Mouse (Mus musculus): ENCODE measurements around the gene Kcnab1. TPM values are rescaled to one million over a fixed set of nuclear protein-coding genes. Genes with fewer than 3 reads are reported as not detected.
A peak's percentile ranks its signal among the peaks of the same experiment; 100 is the strongest.

The Kcnab1 gene
- polyA plus RNA-seq (2014; fragmentation: Nextera tagmentation; extraction: Ambion mirVana) = 6.2 and 6.4 TPM in 2 replicates

DNA sequence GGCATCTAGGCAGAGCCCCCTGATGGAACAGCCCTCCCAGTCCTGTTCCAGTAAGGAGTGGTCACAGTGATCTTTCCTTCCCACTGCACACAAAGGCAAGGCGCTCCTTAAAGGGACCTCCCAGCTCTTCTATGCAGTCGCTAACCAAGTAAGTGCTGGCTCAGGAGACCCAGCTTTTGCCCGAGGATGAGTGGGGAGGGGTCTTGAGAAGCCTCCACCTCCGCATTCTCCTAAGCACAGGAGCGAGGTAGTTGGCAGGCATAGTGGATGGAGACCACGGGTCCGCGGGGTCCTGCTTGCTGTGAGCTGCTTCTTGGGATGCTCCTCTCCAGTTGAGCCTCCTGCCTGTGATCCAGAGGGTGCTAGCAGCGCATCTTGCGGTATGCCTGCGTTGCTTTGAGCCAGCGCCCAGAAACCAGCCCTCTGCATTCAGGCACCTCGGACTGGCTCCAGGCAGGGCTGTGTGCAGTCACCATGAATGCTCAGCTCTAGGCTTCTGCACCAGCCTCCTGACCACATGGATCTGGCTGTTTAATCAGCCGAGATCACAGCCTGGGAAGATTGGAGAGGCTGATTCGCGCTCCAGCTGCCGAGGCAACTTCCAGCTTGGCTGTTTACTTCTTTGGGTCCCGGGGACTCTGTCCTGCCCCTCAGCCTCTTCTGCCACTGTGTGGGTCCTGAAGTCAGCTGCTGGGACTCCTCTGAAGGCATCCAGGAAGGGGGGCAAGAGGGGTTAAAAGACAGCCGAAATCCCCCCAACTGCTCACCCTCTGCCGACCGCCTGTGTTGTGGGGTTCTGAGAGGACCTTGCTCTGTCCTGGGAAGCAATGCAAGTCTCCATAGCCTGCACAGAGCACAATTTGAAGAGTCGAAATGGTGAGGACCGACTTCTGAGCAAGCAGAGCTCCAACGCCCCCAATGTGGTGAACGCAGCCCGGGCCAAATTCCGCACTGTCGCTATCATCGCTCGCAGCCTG, at the start of gene Kcnab1:
Gene Kcnab1 (plus strand): TSS at position 440 of the 977 bp plus-strand sequence.
- DNase-seq (peak; percentile 64), ATAC-seq (ENCODE audit: low FRiP score, low TSS enrichment) (peak; percentile 71; the same call in 1 of the 2 replicates)
- H3K9me3 ChIP-seq (ENCODE audit: control insufficient read depth, low read length) = no peaks in the 10 kb centered on the region
- H3K9ac ChIP-seq (replicated peaks; ENCODE audit: low read length) = peak within 1 kb of the TSS; percentile 60
- under 1% methylated on average over 30 of the region's 30 CpGs for WGBS
- H3K27me3 ChIP-seq (ENCODE audit: control insufficient read depth, insufficient read depth, low read length) = no peaks in the 10 kb centered on the region
- H3K4me2 ChIP-seq (ENCODE audit: low read length) = peak within 1 kb of the TSS; percentile 94
- H3K36me3 ChIP-seq (ENCODE audit: control insufficient read depth, insufficient read depth, low read length) = no peaks in the 10 kb centered on the region
- peaks cover 5% of the 10 kb centered on the region; the same call in 1 of the 2 replicates for H3K4me1 ChIP-seq (ENCODE audit: control insufficient read depth, insufficient read depth, low read length)
- peak within 1 kb of the TSS; percentile 47 for H3K4me3 ChIP-seq (replicated peaks; ENCODE audit: low read depth, low read length)
- H3K27ac ChIP-seq (replicated peaks; ENCODE audit: low read depth, low read length) = no peak within 1 kb of the TSS

DNA sequence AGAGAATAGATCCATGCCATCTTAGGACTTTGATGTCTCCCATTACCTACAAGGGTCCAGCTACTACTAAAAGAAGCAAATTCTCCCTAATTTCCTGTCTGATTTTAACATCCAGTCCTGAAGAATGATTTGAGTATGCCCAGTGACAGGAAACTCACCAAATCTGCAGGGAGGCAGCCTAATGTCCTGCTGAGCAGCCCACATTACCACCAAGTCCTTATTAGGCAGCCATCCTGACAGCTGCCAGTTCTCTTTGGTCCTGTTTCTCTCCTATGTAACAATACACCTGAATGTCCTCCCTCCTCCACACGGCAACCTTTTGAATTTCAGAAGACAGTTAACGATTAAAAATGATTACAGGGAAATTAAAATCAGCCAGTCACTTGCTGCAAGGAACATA, 20.9 kb upstream of the Kcnab1 start:
- H3K27ac ChIP-seq (replicated peaks; ENCODE audit: low read depth, low read length) = no peak overlapping the region
- no peak for ATAC-seq (ENCODE audit: low FRiP score, low TSS enrichment)
- H3K36me3 ChIP-seq (ENCODE audit: control insufficient read depth, insufficient read depth, low read length) = no peaks in the 10 kb centered on the region
- H3K9me3 ChIP-seq (ENCODE audit: control insufficient read depth, low read length) = no peaks in the 10 kb centered on the region
- no peaks in the 10 kb centered on the region for H3K27me3 ChIP-seq (ENCODE audit: control insufficient read depth, insufficient read depth, low read length)
- no peaks in the 10 kb centered on the region for H3K4me1 ChIP-seq (ENCODE audit: control insufficient read depth, insufficient read depth, low read length)
- no peak overlapping the region for H3K4me2 ChIP-seq (ENCODE audit: low read length)
- whole genome bisulfite sequencing = 84% methylated on average over 2 of the region's 2 CpGs
- no peak overlapping the region for H3K9ac ChIP-seq (replicated peaks; ENCODE audit: low read length)
- no peak for DNase-seq
- H3K4me3 ChIP-seq (replicated peaks; ENCODE audit: low read depth, low read length) = no peak overlapping the region

GRCm38 (mm10) chr3:65104117-65104516, 5.1 kb upstream of the Kcnab1 start:
- Histone ChIP-seq H3K27me3 (ENCODE audit: control insufficient read depth, insufficient read depth, low read length) (no peaks in the 10 kb centered on the region), H3K4me1 (ENCODE audit: control insufficient read depth, insufficient read depth, low read length) (no peaks in the 10 kb centered on the region), H3K27ac (replicated peaks; ENCODE audit: low read depth, low read length) (no peak overlapping the region), H3K4me3 (replicated peaks; ENCODE audit: low read depth, low read length) (no peak overlapping the region), H3K9me3 (ENCODE audit: control insufficient read depth, low read length) (no peaks in the 10 kb centered on the region), H3K36me3 (ENCODE audit: control insufficient read depth, insufficient read depth, low read length) (no peaks in the 10 kb centered on the region), H3K9ac (replicated peaks; ENCODE audit: low read length) (no peak overlapping the region), H3K4me2 (ENCODE audit: low read length) (no peak overlapping the region)
- 87% methylated on average over 6 of the region's 6 CpGs for WGBS
- DNase-seq (no peak), ATAC-seq (ENCODE audit: low FRiP score, low TSS enrichment) (no peak)

DNA sequence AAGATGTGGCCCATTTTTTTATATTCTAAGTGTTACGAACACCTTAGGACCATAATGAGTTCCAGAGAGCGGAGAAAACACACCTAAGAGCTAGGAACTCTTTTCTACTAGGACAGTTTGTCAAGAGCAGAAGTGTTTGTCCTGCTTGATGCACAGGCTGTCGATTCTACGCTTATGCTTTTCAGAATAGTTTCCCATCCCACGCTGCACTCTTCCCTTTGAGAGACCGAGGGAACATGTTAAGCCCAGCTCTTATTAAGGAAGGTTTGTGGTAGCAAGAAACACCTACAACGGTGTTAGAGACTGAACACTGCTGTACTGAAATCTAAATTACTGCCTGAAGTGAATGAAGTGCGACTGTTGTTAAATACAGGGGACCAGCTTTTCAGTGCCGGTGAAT, 1.0 kb downstream of the Kcnab1 start:
- no peaks in the 10 kb centered on the region for H3K27me3 ChIP-seq (ENCODE audit: control insufficient read depth, insufficient read depth, low read length)
- peaks cover 5% of the 10 kb centered on the region; the same call in 1 of the 2 replicates for H3K4me1 ChIP-seq (ENCODE audit: control insufficient read depth, insufficient read depth, low read length)
- no peak for DNase-seq
- 67% methylated on average over 9 of the region's 9 CpGs for WGBS
- no peaks in the 10 kb centered on the region for H3K9me3 ChIP-seq (ENCODE audit: control insufficient read depth, low read length)
- ATAC-seq (ENCODE audit: low FRiP score, low TSS enrichment) = no peak
- no peaks in the 10 kb centered on the region for H3K36me3 ChIP-seq (ENCODE audit: control insufficient read depth, insufficient read depth, low read length)
- peak overlapping the region; percentile 47 for H3K4me3 ChIP-seq (replicated peaks; ENCODE audit: low read depth, low read length)
- H3K9ac ChIP-seq (replicated peaks; ENCODE audit: low read length) = no peak overlapping the region; the same call in 1 of the 2 replicates
- H3K4me2 ChIP-seq (ENCODE audit: low read length) = peak overlapping the region; percentile 94
- H3K27ac ChIP-seq (replicated peaks; ENCODE audit: low read depth, low read length) = no peak overlapping the region

DNA sequence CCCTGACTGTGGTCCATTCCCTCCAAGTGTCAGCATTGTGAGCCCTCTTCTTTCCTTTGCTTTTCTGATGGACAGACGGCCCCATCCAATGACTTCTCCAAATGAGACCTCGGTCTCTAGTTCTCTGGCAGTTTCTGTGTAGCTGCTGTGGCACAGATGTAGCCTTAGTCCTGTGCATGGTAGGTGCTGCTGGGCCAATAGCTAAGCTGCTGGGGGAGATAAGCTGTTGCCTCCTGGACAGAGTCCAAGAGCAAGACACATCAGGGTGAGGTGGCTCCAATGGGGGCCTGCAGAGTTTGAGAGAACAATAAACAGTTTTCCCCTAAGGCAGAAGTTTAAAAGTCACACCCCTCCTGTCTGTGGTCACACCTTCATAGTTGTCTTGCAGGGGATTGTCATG, 2.0 kb downstream of the Kcnab1 start:
- Histone ChIP-seq H3K9me3 (ENCODE audit: control insufficient read depth, low read length) (no peaks in the 10 kb centered on the region), H3K4me1 (ENCODE audit: control insufficient read depth, insufficient read depth, low read length) (peaks cover 5% of the 10 kb centered on the region; the same call in 1 of the 2 replicates), H3K9ac (replicated peaks; ENCODE audit: low read length) (no peak overlapping the region), H3K27ac (replicated peaks; ENCODE audit: low read depth, low read length) (no peak overlapping the region), H3K4me3 (replicated peaks; ENCODE audit: low read depth, low read length) (no peak overlapping the region), H3K36me3 (ENCODE audit: control insufficient read depth, insufficient read depth, low read length) (no peaks in the 10 kb centered on the region), H3K4me2 (ENCODE audit: low read length) (no peak overlapping the region), H3K27me3 (ENCODE audit: control insufficient read depth, insufficient read depth, low read length) (no peaks in the 10 kb centered on the region)
- DNase-seq = no peak
- ATAC-seq (ENCODE audit: low FRiP score, low TSS enrichment) = no peak
- WGBS = 90% methylated on average over 2 of the region's 2 CpGs

- 92% methylated on average over 6 of the region's 6 CpGs for WGBS
- H3K9ac ChIP-seq (replicated peaks; ENCODE audit: low read length) = no peak overlapping the region
- ATAC-seq (ENCODE audit: low FRiP score, low TSS enrichment) = no peak
Observed at GRCm38 (mm10) chr3:65115164-65115563, 6.0 kb downstream of the Kcnab1 start.

DNA sequence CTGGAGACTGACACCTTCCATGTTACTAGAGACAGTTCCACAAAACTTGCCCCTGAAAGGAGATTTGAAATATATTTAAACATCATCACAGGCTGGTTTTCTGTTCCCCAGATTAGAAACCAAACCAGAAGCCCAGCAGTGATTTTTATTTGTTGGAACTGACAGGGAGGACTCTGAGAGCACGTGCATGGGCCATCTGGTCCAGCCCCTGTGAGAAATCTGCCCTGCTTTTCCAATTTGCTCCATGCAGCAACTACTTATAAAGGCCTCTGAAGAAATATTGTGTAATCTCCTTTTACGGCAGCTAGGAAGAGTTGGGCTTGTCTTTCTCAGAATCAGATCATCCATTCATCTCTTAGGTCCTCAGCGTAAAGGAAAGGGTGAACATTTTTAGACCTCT, 7.8 kb downstream of the Kcnab1 start:
- ATAC-seq (ENCODE audit: low FRiP score, low TSS enrichment) (no peak), DNase-seq (no peak)
- Histone ChIP-seq H3K9me3 (ENCODE audit: control insufficient read depth, low read length) (no peaks in the 10 kb centered on the region), H3K4me3 (replicated peaks; ENCODE audit: low read depth, low read length) (no peak overlapping the region), H3K4me2 (ENCODE audit: low read length) (no peak overlapping the region), H3K27me3 (ENCODE audit: control insufficient read depth, insufficient read depth, low read length) (no peaks in the 10 kb centered on the region), H3K4me1 (ENCODE audit: control insufficient read depth, insufficient read depth, low read length) (no peaks in the 10 kb centered on the region), H3K27ac (replicated peaks; ENCODE audit: low read depth, low read length) (no peak overlapping the region), H3K9ac (replicated peaks; ENCODE audit: low read length) (no peak overlapping the region), H3K36me3 (ENCODE audit: control insufficient read depth, insufficient read depth, low read length) (no peaks in the 10 kb centered on the region)
- 75% methylated on average over 3 of the region's 3 CpGs for WGBS

More at GRCm38 (mm10) chr3:65115164-65115563, 6.0 kb downstream of the Kcnab1 start:
- Histone ChIP-seq H3K27me3 (ENCODE audit: control insufficient read depth, insufficient read depth, low read length) (no peaks in the 10 kb centered on the region), H3K4me2 (ENCODE audit: low read length) (no peak overlapping the region), H3K27ac (replicated peaks; ENCODE audit: low read depth, low read length) (no peak overlapping the region), H3K9me3 (ENCODE audit: control insufficient read depth, low read length) (no peaks in the 10 kb centered on the region), H3K4me1 (ENCODE audit: control insufficient read depth, insufficient read depth, low read length) (no peaks in the 10 kb centered on the region; the same call in 1 of the 2 replicates), H3K4me3 (replicated peaks; ENCODE audit: low read depth, low read length) (no peak overlapping the region), H3K36me3 (ENCODE audit: control insufficient read depth, insufficient read depth, low read length) (no peaks in the 10 kb centered on the region)
- DNase-seq = no peak

DNA sequence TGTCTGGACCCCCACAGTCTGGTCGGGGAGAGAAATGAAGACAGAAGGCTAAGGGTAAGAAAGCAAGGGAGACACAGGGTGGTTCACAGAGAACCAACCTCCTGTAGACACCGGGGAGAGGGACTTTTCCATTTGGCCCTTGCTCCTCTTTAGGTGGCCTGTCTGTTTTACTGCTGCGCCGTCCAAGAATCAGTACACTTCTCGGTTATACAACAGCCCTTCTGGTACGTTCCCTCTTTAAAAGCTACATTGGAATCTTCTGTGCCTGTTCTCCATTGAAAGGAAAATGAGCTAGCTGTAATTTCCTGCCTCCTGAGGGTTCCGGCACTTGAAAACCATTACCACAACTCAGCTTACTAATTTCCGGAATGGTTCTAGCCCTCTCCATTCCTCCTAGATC, 8.2 kb downstream of the Kcnab1 start:
- no peak overlapping the region for H3K27ac ChIP-seq (replicated peaks; ENCODE audit: low read depth, low read length)
- H3K4me3 ChIP-seq (replicated peaks; ENCODE audit: low read depth, low read length) = no peak overlapping the region
- H3K27me3 ChIP-seq (ENCODE audit: control insufficient read depth, insufficient read depth, low read length) = no peaks in the 10 kb centered on the region
- WGBS = 85% methylated on average over 8 of the region's 8 CpGs
- H3K4me2 ChIP-seq (ENCODE audit: low read length) = no peak overlapping the region
- no peak overlapping the region for H3K9ac ChIP-seq (replicated peaks; ENCODE audit: low read length)
- DNase-seq (no peak), ATAC-seq (ENCODE audit: low FRiP score, low TSS enrichment) (no peak)
- no peaks in the 10 kb centered on the region for H3K4me1 ChIP-seq (ENCODE audit: control insufficient read depth, insufficient read depth, low read length)
- H3K36me3 ChIP-seq (ENCODE audit: control insufficient read depth, insufficient read depth, low read length) = no peaks in the 10 kb centered on the region
- H3K9me3 ChIP-seq (ENCODE audit: control insufficient read depth, low read length) = no peaks in the 10 kb centered on the region

GRCm38 (mm10) chr3:65124975-65125374, 15.8 kb downstream of the Kcnab1 start:
- Histone ChIP-seq H3K4me2 (ENCODE audit: low read length) (no peak overlapping the region), H3K27me3 (ENCODE audit: control insufficient read depth, insufficient read depth, low read length) (no peaks in the 10 kb centered on the region), H3K36me3 (ENCODE audit: control insufficient read depth, insufficient read depth, low read length) (no peaks in the 10 kb centered on the region), H3K4me1 (ENCODE audit: control insufficient read depth, insufficient read depth, low read length) (no peaks in the 10 kb centered on the region), H3K4me3 (replicated peaks; ENCODE audit: low read depth, low read length) (no peak overlapping the region), H3K9me3 (ENCODE audit: control insufficient read depth, low read length) (no peaks in the 10 kb centered on the region), H3K27ac (replicated peaks; ENCODE audit: low read depth, low read length) (no peak overlapping the region), H3K9ac (replicated peaks; ENCODE audit: low read length) (no peak overlapping the region)
- ATAC-seq (ENCODE audit: low FRiP score, low TSS enrichment) (no peak), DNase-seq (peak; percentile 32)
- WGBS = 71% methylated on average over 3 of the region's 3 CpGs
